Mouse (Mus musculus) liver, embryonic 14.5 days (tissue): Measurements from ENCODE around the gene Ajm1. TPM values are rescaled to one million over a fixed set of nuclear protein-coding genes. Genes with fewer than 3 reads are reported as not detected.

Experiments used
- ATAC-seq: fragments of 200-750 bp; cut with Nextera tagmentation; 2 replicates; pipeline ENCODE4 v1.8.0; 2017; ENCODE audit warnings: moderate number of reproducible peaks, mild to moderate bottlenecking, moderate library complexity; ENCODE audit not compliant: insufficient read depth
- DNase-seq, 3 experiments: peaks; one replicate each; pipeline ENCODE4 v3.0.0-alpha.2; 2012 to 2013; ENCODE audit warnings: low read depth in 3 of 3, low spot score in 3 of 3
- H3K27ac ChIP-seq: fragments of 300-500 bp; sonication (generic); 2 replicates; pipeline ENCODE4 v1.5.1; 2014; ENCODE audit warnings: moderate library complexity, mild to moderate bottlenecking, control low read depth, inconsistent platforms
- H3K27me3 ChIP-seq: fragments of 300-500 bp; sonication (generic); 2 replicates; pipeline ENCODE4 v1.6.1; 2014; ENCODE audit warnings: mild to moderate bottlenecking, low read length, moderate library complexity; ENCODE audit not compliant: control insufficient read depth, insufficient read depth
- H3K36me3 ChIP-seq: fragments of 300-500 bp; sonication (generic); replicated peaks from 2 replicates; pipeline ENCODE4 v1.6.1; 2014; ENCODE audit warnings: low read depth; ENCODE audit not compliant: control insufficient read depth, insufficient read depth
- H3K4me1 ChIP-seq, 2 experiments: fragments of 200-500 bp in 1 of 2; fragments of 300-500 bp in 1 of 2; sonication (generic) in 1 of 2; replicated peaks; 2 replicates each; pipeline ENCODE4 v1.6.1; 2012 to 2014; ENCODE audit warnings: antibody characterized with exemption in 1 of 2, inconsistent platforms in 1 of 2, low read length in 1 of 2; ENCODE audit not compliant: control insufficient read depth in 2 of 2, insufficient read depth in 2 of 2
- H3K4me2 ChIP-seq: fragments of 300-500 bp; sonication (generic); 2 replicates; pipeline ENCODE4 v1.6.1; 2014; ENCODE audit warnings: low read depth, mild to moderate bottlenecking, control low read depth, moderate library complexity
- H3K4me3 ChIP-seq, 2 experiments: fragments of 200-500 bp in 1 of 2; fragments of 300-500 bp in 1 of 2; sonication (generic) in 1 of 2; 2 replicates each; pipeline ENCODE4 v1.5.1; 2012 to 2014; ENCODE audit warnings: low read depth in 2 of 2, low read length in 2 of 2, mild to moderate bottlenecking in 2 of 2, control low read depth in 1 of 2, inconsistent platforms in 1 of 2, moderate library complexity in 1 of 2; ENCODE audit not compliant: insufficient read depth in 1 of 2
- H3K9ac ChIP-seq: fragments of 300-500 bp; sonication (generic); replicated peaks from 2 replicates; pipeline ENCODE4 v1.6.1; 2014; ENCODE audit warnings: mild to moderate bottlenecking, control low read depth, moderate library complexity
- H3K9me3 ChIP-seq: fragments of 300-500 bp; sonication (generic); 2 replicates; pipeline ENCODE4 v1.6.1; 2016; ENCODE audit warnings: low read length, mixed read lengths; ENCODE audit not compliant: control insufficient read depth
- CTCF ChIP-seq: IDR thresholded peaks from 2 replicates; pipeline ENCODE4 v1.5.1; 2016; ENCODE audit warnings: antibody characterized with exemption, low read depth, control low read depth
- EP300 ChIP-seq: IDR thresholded peaks from 2 replicates; pipeline ENCODE4 v1.6.1; 2016; ENCODE audit warnings: antibody characterized with exemption, low read depth
- WGBS: fragments of 180-500 bp; shearing (Covaris S2); extraction: QIAGEN DNeasy Blood & Tissue Kit; methylation state at CpG from one replicate; pipeline ENCODE4 v1.1.7; 2014; ENCODE audit not compliant: insufficient replicate concordance; 5-methylcytosine and 5-hydroxymethylcytosine counted together
- polyA plus RNA-seq, 2 experiments: library from polyadenylated mRNA; depleted of rRNA in 1 of 2; stranded (reverse) in 1 of 2; unstranded in 1 of 2; fragments of >200 nt; fragmentation: Nextera tagmentation in 1 of 2; extraction: Ambion mirVana in 1 of 2; gene quantifications; 2 replicates each; pipeline versions ENCODE4 v1.2.1 to v1.2.3; 2012 to 2014

Gene Ajm1
- polyA plus RNA-seq, 2 experiments: 0.07 TPM; not detected in 1

DNA sequence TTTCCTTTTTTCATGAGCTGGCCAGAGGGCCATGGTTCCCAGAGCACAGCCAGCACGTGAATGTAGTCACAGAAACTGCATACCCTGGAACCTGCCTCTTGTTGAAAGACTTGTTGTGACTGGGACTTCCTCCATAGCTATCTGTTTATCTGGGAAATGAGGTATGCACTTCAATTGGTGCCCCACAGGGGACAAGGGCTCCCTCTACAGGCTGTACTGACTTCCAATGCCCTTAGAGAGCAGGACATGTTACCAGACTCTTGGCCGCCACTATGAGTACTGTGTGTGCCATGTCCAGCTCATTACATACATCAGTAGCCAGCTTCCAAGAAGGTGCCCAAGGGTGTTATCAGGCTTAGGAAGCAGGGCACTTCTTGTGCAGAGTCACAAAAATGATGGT lies 10.3 kb upstream of the Ajm1 start:
- no peak overlapping the region for H3K4me2 ChIP-seq
- DNase-seq (no peak), ATAC-seq (no peak)
- 61% methylated on average over 2 of the region's 2 CpGs for WGBS
- TF ChIP-seq CTCF: peak; percentile 82
- no peak for TF ChIP-seq EP300
- no peaks in the 10 kb centered on the region for H3K27me3 ChIP-seq
- no peak overlapping the region for H3K27ac ChIP-seq
- no peaks in the 10 kb centered on the region for H3K4me1 ChIP-seq
- H3K36me3 ChIP-seq: peaks cover 23% of the 10 kb centered on the region
- no peak overlapping the region for H3K9ac ChIP-seq
- H3K4me3 ChIP-seq: no peak overlapping the region
- H3K9me3 ChIP-seq: no peaks in the 10 kb centered on the region

DNA sequence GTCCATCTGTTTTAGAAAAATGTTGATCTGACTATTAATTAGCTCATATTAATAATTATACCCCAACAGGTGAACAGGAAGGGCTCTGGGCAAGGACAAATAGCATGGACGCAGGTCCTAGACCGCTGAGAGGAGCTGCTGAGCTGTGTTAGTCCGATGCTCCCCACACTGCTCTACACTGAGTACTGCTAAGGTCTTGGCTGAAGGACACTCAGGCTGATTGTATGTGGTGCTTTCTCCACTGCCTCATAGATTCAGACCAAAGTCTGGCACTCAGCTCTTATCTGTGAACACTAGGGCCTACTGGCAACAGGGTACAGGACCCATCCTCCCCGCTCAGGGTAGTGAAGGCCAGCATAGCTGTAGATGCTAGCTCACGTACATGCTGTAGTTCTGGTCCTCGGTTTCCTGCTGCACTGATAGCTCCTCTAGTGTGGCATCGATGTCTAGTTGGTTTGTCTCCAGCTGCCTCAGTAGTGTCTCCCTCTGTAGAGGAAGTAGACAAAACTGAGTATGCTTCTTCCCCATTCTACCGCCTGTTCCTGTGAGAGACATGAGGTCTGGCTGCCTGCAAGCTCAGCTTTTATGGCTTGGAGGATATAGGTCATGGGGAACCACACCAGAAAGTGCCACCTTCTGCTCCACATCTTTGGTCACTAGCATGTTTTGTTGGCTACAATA lies 6.8 kb upstream of the Ajm1 start:
- Histone ChIP-seq H3K36me3 (peaks cover 14% of the 10 kb centered on the region), H3K27ac (no peak overlapping the region), H3K9me3 (no peaks in the 10 kb centered on the region), H3K27me3 (no peaks in the 10 kb centered on the region), H3K9ac (no peak overlapping the region), H3K4me2 (no peak overlapping the region), H3K4me3 (no peak overlapping the region), H3K4me1 (no peaks in the 10 kb centered on the region)
- 70% methylated on average over 8 of the region's 8 CpGs for WGBS
- ATAC-seq: no peak
- DNase-seq: no peak
- no peak for TF ChIP-seq CTCF
- TF ChIP-seq EP300: no peak

DNA sequence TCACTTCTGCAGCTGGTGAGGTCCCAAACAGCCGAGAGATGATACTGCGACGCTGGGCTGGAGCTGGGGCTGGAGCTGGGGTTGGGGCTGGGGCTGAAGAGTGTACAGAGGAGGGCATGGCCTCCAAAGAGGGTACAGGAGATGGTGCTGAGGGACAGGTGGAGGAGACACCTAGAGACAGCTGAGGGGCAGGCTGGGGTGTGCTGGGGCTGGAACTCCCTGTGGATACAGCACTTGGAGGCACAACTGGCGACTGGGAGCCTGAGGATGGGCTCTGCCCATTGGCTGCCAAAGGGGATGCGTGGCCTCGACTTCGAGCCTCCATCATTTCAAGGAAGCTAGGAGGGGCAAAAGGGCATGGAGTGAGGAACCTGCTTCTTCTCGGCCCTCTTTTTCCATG lies 5.7 kb upstream of the Ajm1 start:
- H3K4me1 ChIP-seq: no peaks in the 10 kb centered on the region
- peaks cover 8% of the 10 kb centered on the region for H3K36me3 ChIP-seq
- DNase-seq (no peak), ATAC-seq (no peak)
- H3K9me3 ChIP-seq: no peaks in the 10 kb centered on the region
- no peak overlapping the region for H3K4me2 ChIP-seq
- H3K4me3 ChIP-seq: no peak overlapping the region
- WGBS: 85% methylated on average over 8 of the region's 8 CpGs
- no peaks in the 10 kb centered on the region for H3K27me3 ChIP-seq
- TF ChIP-seq CTCF (no peak), EP300 (no peak)
- H3K27ac ChIP-seq: no peak overlapping the region
- H3K9ac ChIP-seq: no peak overlapping the region

DNA sequence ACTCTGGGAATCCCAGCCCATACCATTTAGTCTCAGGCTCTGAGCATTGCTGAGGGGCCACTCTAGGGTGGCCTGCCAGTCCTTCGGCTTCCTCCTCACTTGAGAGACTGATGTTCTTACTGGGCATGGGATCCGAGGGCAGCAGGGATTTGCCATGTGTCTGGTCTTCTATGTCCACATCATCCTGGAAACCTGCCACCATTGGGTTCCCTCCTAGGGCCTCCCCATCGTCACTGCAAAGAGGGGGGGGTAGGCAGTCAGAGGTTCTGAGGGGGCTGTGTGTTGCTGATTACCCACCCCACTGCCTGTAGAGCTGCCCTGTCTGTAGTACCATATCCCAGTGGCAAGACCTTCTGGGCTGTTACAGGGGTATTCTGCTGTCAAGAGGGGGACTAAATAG lies 4.0 kb upstream of the Ajm1 start:
- DNase-seq (no peak), ATAC-seq (no peak)
- Histone ChIP-seq H3K4me2 (no peak overlapping the region), H3K36me3 (peaks cover 7% of the 10 kb centered on the region), H3K9me3 (no peaks in the 10 kb centered on the region), H3K4me3 (no peak overlapping the region), H3K4me1 (0 out of 4 replicates have a peak, but pooled peaks cover 0 to 2% of the 10 kb centered on the region in 2 experiments), H3K27ac (no peak overlapping the region), H3K27me3 (peaks cover 5% of the 10 kb centered on the region), H3K9ac (no peak overlapping the region)
- 70% methylated on average over 3 of the region's 3 CpGs for WGBS
- TF ChIP-seq CTCF: no peak
- TF ChIP-seq EP300: no peak

DNA sequence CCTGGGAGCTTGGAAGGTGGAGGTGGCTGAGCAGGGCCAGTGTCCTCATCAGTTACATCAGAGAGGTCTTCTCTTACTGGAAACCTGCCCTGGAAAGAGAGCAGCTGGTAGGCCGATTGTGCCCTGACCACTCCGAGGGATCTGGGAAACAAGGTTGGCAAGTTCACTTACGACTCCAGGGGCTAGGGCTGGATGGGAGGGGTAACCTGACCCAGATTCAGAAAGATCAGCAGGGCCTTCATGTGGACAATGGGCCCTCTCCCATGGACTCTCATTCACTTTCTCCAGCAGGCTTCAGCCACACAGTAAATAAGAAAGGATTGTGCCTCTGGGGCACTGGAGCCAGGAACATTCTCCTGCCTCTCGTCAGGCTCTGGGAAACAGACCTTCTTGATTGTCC lies 3.3 kb upstream of the Ajm1 start:
- H3K4me2 ChIP-seq: no peak overlapping the region

More for the DNA sequence above, 3.3 kb upstream of the Ajm1 start:
- ATAC-seq: no peak
- DNase-seq: no peak
- 81% methylated on average over 4 of the region's 4 CpGs for WGBS
- H3K4me3 ChIP-seq: no peak overlapping the region
- 0 out of 4 replicates have a peak, but pooled peaks cover 0 to 2% of the 10 kb centered on the region in 2 experiments for H3K4me1 ChIP-seq
- H3K27me3 ChIP-seq: peaks cover 13% of the 10 kb centered on the region
- no peak overlapping the region for H3K9ac ChIP-seq
- H3K9me3 ChIP-seq: no peaks in the 10 kb centered on the region
- peaks cover 7% of the 10 kb centered on the region for H3K36me3 ChIP-seq
- TF ChIP-seq CTCF (no peak), EP300 (no peak)
- H3K27ac ChIP-seq: no peak overlapping the region
